Mouse (Mus musculus) right cerebral cortex, postnatal 4 days (tissue): ENCODE results near the gene Emg1.
"Not testable (repeated sequence)": the region's sequence is repeated elsewhere in the genome, so short reads cannot be mapped to it uniquely, and the experiment has no call there.

Experiments
- DNase-seq: peaks from one replicate; pipeline ENCODE4 v3.0.0-alpha.2; 2022

Emg1 gene

GRCm38 (mm10) chr6:124706061-124706627, 5.8 kb downstream of the Emg1 start:
- no peak for DNase-seq

DNA sequence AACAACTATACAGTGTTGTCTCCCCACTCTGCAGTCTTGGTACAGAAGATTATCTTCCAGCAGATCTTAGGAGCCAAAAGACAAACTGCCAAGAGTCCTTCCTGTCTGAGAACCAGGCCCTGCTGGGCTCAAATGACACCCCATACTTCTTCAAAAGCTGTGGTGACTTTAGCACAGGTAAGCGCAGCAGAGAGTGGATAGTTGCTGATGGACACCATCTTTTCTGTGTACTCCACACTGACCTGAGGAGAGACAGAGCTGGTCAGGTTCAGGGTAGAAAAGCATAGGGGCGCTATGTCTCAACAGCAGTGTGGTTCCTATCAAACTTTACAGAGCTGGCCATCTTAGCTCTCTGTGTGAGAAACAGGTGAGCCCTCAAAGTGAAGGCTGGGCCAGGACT, 7.6 kb downstream of the Emg1 start:
- DNase-seq = no peak

DNA sequence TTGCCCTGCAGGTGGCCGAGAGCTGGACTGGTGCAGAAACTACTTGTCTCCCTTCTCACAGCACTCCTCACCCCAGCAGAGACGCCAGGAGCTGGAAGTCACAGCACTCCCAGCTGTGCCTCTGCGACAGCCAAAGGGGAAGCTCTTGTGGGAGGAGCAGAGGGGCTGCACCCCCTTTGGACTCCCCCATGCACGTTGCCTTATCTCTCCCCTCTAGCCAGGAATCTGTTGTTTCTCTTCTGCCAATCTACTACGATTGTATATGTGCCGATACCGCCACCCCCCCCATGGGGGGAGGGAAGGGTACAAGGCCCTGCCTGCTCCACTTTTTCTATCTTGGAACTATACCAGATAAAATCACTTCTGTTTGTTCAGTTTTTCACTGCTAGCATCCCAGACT, 8.2 kb downstream of the Emg1 start:
- no peak for DNase-seq

- peak; percentile 71 for DNase-seq
Observed at GRCm38 (mm10) chr6:124702784-124703103, 9.2 kb downstream of the Emg1 start.

DNA sequence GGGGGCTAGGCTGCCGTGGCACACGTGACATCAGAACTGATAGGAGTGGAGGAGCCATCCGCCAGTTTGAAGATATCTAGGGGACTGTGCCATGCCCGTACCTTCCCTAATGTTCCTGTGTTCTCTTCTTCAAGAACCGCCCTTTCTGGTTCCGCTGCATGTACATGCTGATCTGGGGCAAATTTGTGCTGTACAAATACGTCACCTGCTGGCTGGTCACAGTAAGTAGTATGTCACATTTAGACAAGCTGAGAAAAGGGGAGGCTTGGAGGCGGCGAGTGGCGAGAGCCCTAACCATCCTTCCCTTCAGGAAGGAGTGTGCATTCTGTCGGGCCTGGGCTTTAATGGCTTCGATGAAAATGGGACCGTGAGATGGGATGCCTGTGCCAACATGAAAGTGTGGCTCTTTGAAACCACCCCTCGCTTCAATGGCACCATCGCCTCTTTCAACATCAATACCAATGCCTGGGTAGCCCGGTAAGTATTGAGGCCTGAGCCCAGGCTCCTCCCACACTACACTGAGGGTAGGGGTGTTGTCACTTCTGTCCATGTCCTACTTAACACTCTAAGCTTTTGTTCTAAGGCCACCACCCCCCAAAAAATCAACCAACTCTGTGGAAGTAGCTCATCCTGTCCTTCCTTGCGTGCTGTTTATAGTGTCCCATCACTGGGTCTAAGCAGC, 9.7 kb downstream of the Emg1 start:
- DNase-seq = no peak

GRCm38 (mm10) chr6:124701338-124701737, 10.6 kb downstream of the Emg1 start:
- DNase-seq = peak; percentile 32

GRCm38 (mm10) chr6:124699962-124700610, 11.9 kb downstream of the Emg1 start:
- DNase-seq = no peak

DNA sequence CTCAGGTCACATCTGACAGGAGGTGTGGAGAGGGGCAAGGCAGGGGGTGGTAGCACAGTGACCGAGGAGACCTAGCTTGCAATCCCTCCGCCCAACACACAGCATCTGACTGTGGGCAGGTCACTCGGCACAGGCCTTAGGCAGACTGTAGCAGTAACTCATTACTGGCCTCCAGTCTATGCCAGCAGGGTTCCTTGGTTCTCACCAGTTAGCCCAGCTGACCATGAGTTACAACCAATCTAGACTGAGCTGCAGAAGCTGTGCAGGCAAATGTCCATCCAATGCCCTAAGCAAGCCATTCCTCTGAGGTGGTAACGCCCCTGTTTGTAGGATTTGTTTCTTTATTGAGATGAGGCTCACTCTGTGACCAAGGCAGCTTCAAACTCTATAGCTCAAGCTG, 12.6 kb downstream of the Emg1 start:
- DNase-seq = no peak

DNA sequence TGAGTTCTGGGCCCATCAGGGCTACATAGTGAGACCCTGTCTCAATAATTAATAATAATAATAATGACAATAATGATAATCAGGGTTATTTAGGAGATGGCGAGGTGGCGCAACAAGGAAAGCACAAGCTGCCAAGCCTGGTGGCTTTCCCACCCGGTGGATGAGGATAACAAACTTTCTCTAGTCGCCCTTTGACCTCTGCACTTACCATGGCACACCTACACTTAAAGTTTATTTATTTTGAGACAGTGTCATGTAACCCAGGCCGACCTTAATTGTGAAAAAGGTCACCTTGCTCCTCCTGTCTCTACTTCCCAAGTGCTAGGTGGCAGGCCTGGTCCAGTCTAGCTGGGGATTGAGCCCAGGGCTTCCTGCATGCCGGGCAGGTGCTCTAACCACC, 13.2 kb downstream of the Emg1 start:
- DNase-seq = no peak

DNA sequence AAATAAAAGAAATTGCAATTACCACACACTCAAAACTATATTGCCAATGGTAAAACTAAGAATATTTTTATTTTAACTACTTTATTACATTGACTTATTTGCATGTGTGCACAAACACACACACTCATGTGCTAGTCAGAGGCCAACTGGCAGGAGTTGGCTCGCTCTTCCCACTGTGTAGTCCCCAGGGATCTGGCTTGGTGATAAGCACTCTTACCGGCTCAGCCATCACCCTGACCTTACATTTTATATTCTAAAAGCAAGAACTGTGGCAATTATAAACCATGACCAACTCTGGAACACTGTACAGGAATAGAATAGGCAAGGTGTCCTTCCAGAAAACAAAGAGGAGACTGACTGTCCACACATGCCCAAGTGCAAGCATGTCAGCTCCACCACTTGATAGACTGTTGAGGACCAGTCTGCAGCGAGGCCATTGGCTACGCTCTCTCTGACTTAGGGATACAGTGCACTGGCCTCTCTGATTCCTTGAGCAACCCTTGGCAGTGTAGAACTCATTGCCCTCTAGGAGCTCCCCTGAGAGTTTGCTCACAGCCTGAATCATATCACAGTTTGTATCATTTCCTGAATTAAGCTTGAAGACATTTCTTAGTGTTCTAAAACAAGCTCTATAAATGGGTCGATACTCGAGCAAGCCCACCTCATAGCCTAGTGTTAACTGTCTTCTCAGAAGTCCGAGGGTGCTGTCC, 15.4 kb downstream of the Emg1 start:
- DNase-seq = no peak

DNA sequence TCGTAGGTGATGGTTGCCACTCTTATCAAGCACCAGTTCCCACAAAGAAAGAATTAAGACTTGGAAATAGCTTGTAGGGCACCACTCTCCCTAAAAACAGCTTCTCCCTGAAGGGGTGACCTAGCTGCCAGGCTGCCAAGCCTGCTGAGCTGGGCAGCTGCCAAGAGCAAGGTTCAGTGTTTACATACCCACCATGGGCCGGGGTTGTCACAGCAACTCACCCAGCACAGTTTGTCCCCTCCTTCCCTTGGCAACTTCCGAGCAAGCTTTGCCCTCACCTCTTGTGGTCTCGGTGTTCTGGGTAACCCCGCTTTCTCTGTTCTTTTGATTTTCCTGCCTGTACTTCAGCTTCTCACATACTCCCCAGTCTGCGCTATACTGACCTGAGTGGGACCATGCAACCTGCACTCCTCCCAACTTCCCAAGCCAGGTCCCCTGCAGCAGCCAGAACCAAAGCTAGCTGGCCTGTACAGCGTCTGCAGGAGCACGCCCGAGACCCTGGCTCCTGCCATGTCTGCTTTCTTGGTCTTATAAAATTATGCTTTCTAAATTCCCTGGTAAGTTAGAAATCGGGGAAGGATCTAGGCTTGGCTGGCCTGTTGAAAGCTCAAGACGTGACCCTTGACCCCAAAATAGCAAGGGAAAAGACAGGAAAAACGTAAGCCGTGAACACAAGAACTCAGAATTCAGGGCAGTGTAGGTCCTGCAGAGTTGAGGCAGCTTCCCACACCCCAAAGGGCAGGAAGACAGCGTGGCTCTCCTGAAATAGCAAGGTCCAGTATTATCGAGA, 17.6 kb downstream of the Emg1 start:
- peak; percentile 65 for DNase-seq

GRCm38 (mm10) chr6:124693243-124693981, 18.6 kb downstream of the Emg1 start:
- no peak for DNase-seq

GRCm38 (mm10) chr6:124690517-124690916, 21.5 kb downstream of the Emg1 start:
- DNase-seq = no peak

DNA sequence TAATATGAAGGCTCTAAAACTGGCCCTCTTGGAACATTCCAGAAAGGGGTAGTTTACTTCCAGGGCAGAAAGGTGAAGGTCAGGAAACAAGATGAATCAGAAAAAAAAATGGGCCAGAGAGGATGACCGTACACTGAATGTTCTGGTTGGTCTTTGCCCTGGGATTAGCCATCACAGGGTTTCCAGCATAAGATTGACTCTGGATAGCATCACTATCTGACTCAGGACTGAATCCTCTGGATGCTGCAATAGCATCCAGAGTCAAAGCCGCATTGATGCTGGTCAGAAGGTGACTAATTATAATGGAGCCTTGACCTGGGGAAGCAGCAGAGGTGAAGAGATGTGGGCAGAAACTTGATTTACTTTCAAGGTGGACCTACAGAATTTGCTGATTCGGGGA, 23.0 kb downstream of the Emg1 start:
- DNase-seq = no peak

- DNase-seq = no peak
Observed at GRCm38 (mm10) chr6:124688151-124688758, 23.7 kb downstream of the Emg1 start.

DNA sequence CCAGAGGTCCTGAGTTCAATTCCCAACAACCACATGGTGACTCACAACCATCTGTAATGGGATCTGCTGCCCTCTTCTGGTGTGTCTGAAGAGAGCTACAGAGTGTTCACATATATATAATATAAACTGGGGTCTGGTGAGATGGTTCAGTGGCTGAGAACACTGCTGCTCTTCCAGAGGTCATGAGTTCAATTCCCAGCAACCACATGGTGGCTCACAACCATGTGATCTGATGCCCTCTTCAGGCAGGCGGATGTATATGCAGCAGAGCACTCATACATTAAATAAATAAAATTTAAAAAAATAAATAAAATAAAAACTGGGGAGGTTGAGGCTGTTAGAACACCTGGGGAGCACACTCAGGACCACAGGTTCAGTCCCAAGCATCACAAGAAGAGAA, 25.3 kb downstream of the Emg1 start:
- DNase-seq = not testable (repeated sequence)

DNA sequence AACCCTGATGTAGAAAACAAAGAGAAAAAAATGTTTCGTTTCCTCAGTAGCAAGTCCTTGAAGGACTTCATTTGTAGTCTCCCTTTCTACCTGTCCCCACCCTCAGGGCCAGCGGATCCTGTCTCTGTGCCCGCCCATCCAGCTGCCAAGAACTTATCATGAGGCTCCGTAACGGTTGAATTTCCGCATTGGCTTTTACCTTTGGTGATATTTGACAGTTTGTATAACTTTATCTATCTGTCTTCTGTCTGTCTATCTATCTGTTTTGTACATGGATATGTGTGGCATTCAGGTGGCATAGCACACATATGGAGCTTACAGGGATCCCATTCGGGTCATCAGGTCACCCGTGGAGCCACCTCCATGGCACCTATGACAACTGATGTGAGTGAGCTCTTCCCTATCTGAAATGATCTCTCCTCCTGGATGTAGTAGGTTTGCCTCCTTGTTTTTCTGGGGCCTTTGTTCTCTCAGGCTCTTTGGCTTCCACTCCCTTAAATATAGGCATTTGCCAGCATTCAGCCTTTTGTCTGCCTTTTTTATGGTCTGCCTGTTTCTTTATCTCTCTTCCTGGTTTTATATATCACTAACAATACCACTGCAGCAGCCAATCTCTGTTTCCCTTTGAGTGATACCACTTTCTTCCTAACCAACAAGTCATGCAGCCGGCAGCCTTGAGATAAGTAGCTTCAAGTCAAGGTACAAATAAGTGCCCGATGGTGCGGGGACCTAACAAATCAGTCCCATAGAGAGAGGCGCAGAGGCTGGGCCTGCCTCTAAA, 26.2 kb downstream of the Emg1 start:
- no peak for DNase-seq

- no peak for DNase-seq
Observed at GRCm38 (mm10) chr6:124683591-124684417, 28.2 kb downstream of the Emg1 start.

DNA sequence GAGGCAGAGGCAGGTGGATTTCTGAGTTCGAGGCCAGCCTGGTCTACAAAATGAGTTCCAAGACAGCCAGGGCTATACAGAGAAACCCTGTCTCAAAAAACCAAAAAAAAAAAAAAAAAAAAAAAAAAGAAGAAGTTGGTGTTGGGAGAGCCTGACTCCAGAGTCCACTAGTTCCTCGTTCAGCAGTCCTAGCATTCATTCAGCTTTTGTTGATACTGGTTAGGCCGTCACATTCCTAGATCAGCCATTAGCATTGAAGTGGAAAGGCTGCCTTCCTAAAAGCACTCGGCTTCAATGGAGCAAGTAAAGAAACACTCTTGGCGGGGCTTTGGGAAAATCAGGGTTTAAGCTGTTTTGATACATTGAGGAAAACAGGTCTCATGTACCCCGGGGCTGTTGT, 29.7 kb downstream of the Emg1 start:
- not testable (repeated sequence) for DNase-seq

DNA sequence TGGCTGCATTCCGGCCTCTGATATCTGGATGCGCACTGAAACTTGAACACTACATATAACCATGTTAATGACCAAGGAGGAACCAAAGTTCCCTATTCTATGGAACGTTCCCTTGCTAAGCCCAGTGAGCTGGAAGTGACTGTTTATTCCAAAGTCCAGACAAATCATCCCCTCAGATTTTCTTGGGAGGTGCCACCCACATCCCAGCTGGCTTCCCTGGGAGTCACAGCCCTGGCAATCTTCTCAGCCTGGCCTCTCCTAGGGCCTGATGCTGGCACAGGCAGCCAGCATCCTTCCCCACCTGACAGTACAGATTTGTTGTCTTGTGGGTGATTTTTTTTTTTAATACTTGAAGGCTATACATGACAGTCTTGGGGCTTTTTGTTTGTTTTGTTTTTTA, 32.5 kb downstream of the Emg1 start:
- no peak for DNase-seq
